Comparison of ENCODE assay signal across 9 mouse cellular contexts in genomic region chr17:56727659-56728058, GRCm38 (mm10). TPM values are rescaled to one million over a fixed set of nuclear protein-coding genes. Genes with fewer than 3 reads are reported as not detected.
DNase-seq lines count a peak whose midpoint lies in the region; ATAC-seq and TF ChIP-seq lines count a peak whose summit lies in the region.
"Had no signal": no experiment of that assay in that cellular context is flagged by ENCODE, and none has a peak within 500 bp of the region (broad histone marks: within the 10 kb centered on the region; RNA-seq: fewer than 3 reads in every experiment).

No protein-coding gene starts in this region.

- no peak for TF ChIP-seq POLR2A in ES-Bruce4 (IDR thresholded peaks at IDR 0.05; ENCODE audit: insufficient read depth, low read length)

- no peak overlapping the region for H3K4me2 ChIP-seq in kidney, embryonic 14.5 days (replicated peaks; ENCODE audit: low read depth, low read length)
- peak overlapping the region; percentile 51 for H3K4me2 ChIP-seq in liver, embryonic 11.5 days

- no peak overlapping the region for H3K27ac ChIP-seq in kidney, embryonic 14.5 days (ENCODE audit: low read depth, low read length)
- H3K27ac ChIP-seq in ES-Bruce4 (ENCODE audit: insufficient read depth, low read length), result peak overlapping the region; percentile 46
- H3K27ac ChIP-seq in liver, embryonic 11.5 days (ENCODE audit: low read depth, low read length), result no peak overlapping the region

- 7% methylated on average over 12 of the region's 12 CpGs for WGBS in kidney, embryonic 14.5 days
- 12% methylated on average over 12 of the region's 12 CpGs for whole genome bisulfite sequencing in liver, embryonic 11.5 days

- no peak overlapping the region for H3K4me3 ChIP-seq in kidney, embryonic 14.5 days (ENCODE audit: low read length)
- peak overlapping the region; percentile 20; the same call in 1 of the 2 replicates for H3K4me3 ChIP-seq in ES-Bruce4 (ENCODE audit: low read depth, low read length)
- no peak overlapping the region for H3K4me3 ChIP-seq in liver, embryonic 11.5 days (ENCODE audit: low read depth, low read length)

- peaks cover 15% of the 10 kb centered on the region; the same call in 1 of the 2 replicates for H3K36me3 ChIP-seq in kidney, embryonic 14.5 days (ENCODE audit: control insufficient read depth, insufficient read depth, low read length)
- H3K36me3 ChIP-seq in ES-Bruce4 (ENCODE audit: control insufficient read depth, insufficient read depth, low read length, poor library complexity, severe bottlenecking), result peaks cover 2% of the 10 kb centered on the region; the same call in 1 of the 2 replicates
- peaks cover 8% of the 10 kb centered on the region; the same call in 1 of the 2 replicates for H3K36me3 ChIP-seq in liver, embryonic 11.5 days (ENCODE audit: control insufficient read depth, insufficient read depth, low read length)

- H3K27me3 ChIP-seq in kidney, embryonic 14.5 days (ENCODE audit: control insufficient read depth, insufficient read depth, low read length), result no peaks in the 10 kb centered on the region
- H3K27me3 ChIP-seq in ES-Bruce4 (ENCODE audit: control insufficient read depth, insufficient read depth, low read length, poor library complexity, severe bottlenecking), result no peaks in the 10 kb centered on the region
- H3K27me3 ChIP-seq in liver, embryonic 11.5 days (replicated peaks; ENCODE audit: control insufficient read depth, insufficient read depth, low read length), result peaks cover 10% of the 10 kb centered on the region; the same call in 1 of the 2 replicates

- no peak for TF ChIP-seq EP300 in ES-Bruce4 (IDR thresholded peaks at IDR 0.05; ENCODE audit: insufficient read depth, low read depth, low read length)

- peaks cover 28% of the 10 kb centered on the region for H3K4me1 ChIP-seq in kidney, embryonic 14.5 days (ENCODE audit: control insufficient read depth, insufficient read depth, low read length)
- peaks cover 9% of the 10 kb centered on the region for H3K4me1 ChIP-seq in ES-Bruce4 (ENCODE audit: control insufficient read depth, insufficient read depth, low read length)
- peaks cover 17% of the 10 kb centered on the region for H3K4me1 ChIP-seq in liver, embryonic 11.5 days (replicated peaks; ENCODE audit: control insufficient read depth, insufficient read depth, low read length)

- no peaks in the 10 kb centered on the region for H3K9me3 ChIP-seq in kidney, embryonic 14.5 days (ENCODE audit: control insufficient read depth, low read length)
- H3K9me3 ChIP-seq in ES-Bruce4 (replicated peaks; ENCODE audit: control insufficient read depth, insufficient read depth, low read length, poor library complexity, severe bottlenecking), result no peaks in the 10 kb centered on the region
- no peaks in the 10 kb centered on the region for H3K9me3 ChIP-seq in liver, embryonic 11.5 days (ENCODE audit: control insufficient read depth, low read length)

- TF ChIP-seq CTCF in ES-Bruce4 (IDR thresholded peaks at IDR 0.05; ENCODE audit: low read depth, low read length), result no peak

- H3K9ac ChIP-seq in kidney, embryonic 14.5 days (ENCODE audit: low read depth, low read length), result no peak overlapping the region
- H3K9ac ChIP-seq in ES-Bruce4 (ENCODE audit: low read depth, poor library complexity, severe bottlenecking), result 0 out of 2 replicates have a peak overlapping the region, but pooled peaks have one; percentile 30
- peak overlapping the region; percentile 34; the same call in 1 of the 2 replicates for H3K9ac ChIP-seq in liver, embryonic 11.5 days (ENCODE audit: low read depth, low read length)

- no peak for DNase-seq in kidney, adult 9 months
- peak; percentile 40 for DNase-seq in embryo, embryonic 11.5 days (ENCODE audit: low read depth, low spot score)
- DNase-seq in liver, embryonic 11.5 days (ENCODE audit: low spot score), result peak; percentile 68
- no peak for DNase-seq in spleen, postnatal 14 days (ENCODE audit: low spot score in 2 of 2)

- 0 out of 2 replicates have a peak, but pooled peaks have one; percentile 6 for ATAC-seq in kidney, embryonic 14.5 days (ENCODE audit: low FRiP score, low TSS enrichment)
- ATAC-seq in liver, embryonic 11.5 days (replicated peaks; ENCODE audit: low FRiP score), result peak; percentile 60
- no peak for ATAC-seq in megakaryocyte-erythroid progenitor cell, adult 5-6 weeks (replicated peaks; ENCODE audit: low FRiP score, low TSS enrichment, poor library complexity, severe bottlenecking)

RNA-seq across cellular contexts. Expression of gene Vmac, which starts 9.8 kb away (rescaled TPM):
- 17.6 and 23.6 TPM in 2 replicates for polyA plus RNA-seq in kidney, embryonic 14.5 days (2014; fragmentation: Nextera tagmentation; extraction: Ambion mirVana)
- 23.2 and 24.2 TPM in 2 replicates for polyA plus RNA-seq in ES-Bruce4 (2011; ENCODE audit: insufficient read depth, insufficient read length, low read depth, missing spikeins)
- 9.1 and 10.7 TPM in 2 replicates for polyA plus RNA-seq in liver, embryonic 11.5 days (2014; fragmentation: Nextera tagmentation; extraction: Ambion mirVana)
- 4.5 and 5.5 TPM in 2 replicates for total RNA-seq in megakaryocyte-erythroid progenitor cell, adult 5-6 weeks (2014; fragmentation: Nextera tagmentation)
- 4.1 and 7.6 TPM in 2 replicates for total RNA-seq in megakaryocyte-erythroid progenitor cell, adult 5-6 weeks (2017)

RNA-seq across cellular contexts. Expression of gene Ndufa11, which starts 10.1 kb away (rescaled TPM):
- 447 and 572 TPM in 2 replicates for polyA plus RNA-seq in kidney, embryonic 14.5 days (2014; fragmentation: Nextera tagmentation; extraction: Ambion mirVana)
- 152 and 177 TPM in 2 replicates for polyA plus RNA-seq in ES-Bruce4 (2011; ENCODE audit: insufficient read depth, insufficient read length, low read depth, missing spikeins)
- polyA plus RNA-seq in liver, embryonic 11.5 days (2014; fragmentation: Nextera tagmentation; extraction: Ambion mirVana), result 343 and 358 TPM in 2 replicates
- 181 and 226 TPM in 2 replicates for total RNA-seq in megakaryocyte-erythroid progenitor cell, adult 5-6 weeks (2014; fragmentation: Nextera tagmentation)
- 75.6 and 167 TPM in 2 replicates for total RNA-seq in megakaryocyte-erythroid progenitor cell, adult 5-6 weeks (2017)

RNA-seq across cellular contexts. Expression of gene Nrtn, which starts 29.7 kb away (rescaled TPM):
- 9.5 and 12.9 TPM in 2 replicates for polyA plus RNA-seq in kidney, embryonic 14.5 days (2014; fragmentation: Nextera tagmentation; extraction: Ambion mirVana)
- polyA plus RNA-seq in ES-Bruce4 (2011; ENCODE audit: insufficient read depth, insufficient read length, low read depth, missing spikeins), result 8.1 and 10.8 TPM in 2 replicates
- polyA plus RNA-seq in liver, embryonic 11.5 days (2014; fragmentation: Nextera tagmentation; extraction: Ambion mirVana), result 5.2 and 5.3 TPM in 2 replicates
- not detected in 2 replicates for total RNA-seq in megakaryocyte-erythroid progenitor cell, adult 5-6 weeks (2014; fragmentation: Nextera tagmentation)
- not detected in 2 replicates for total RNA-seq in megakaryocyte-erythroid progenitor cell, adult 5-6 weeks (2017)
- total RNA-seq: common myeloid progenitor, adult 5-6 weeks; hematopoietic stem cell, adult 5-6 weeks had no signal

RNA-seq across cellular contexts. Expression of gene Dus3l, which starts 36.9 kb away (rescaled TPM):
- 37.8 and 48.0 TPM in 2 replicates for polyA plus RNA-seq in kidney, embryonic 14.5 days (2014; fragmentation: Nextera tagmentation; extraction: Ambion mirVana)
- polyA plus RNA-seq in ES-Bruce4 (2011; ENCODE audit: insufficient read depth, insufficient read length, low read depth, missing spikeins), result 18.4 and 18.9 TPM in 2 replicates
- 34.5 and 36.9 TPM in 2 replicates for polyA plus RNA-seq in liver, embryonic 11.5 days (2014; fragmentation: Nextera tagmentation; extraction: Ambion mirVana)
- 21.6 and 28.6 TPM in 2 replicates for total RNA-seq in megakaryocyte-erythroid progenitor cell, adult 5-6 weeks (2014; fragmentation: Nextera tagmentation)
- total RNA-seq in megakaryocyte-erythroid progenitor cell, adult 5-6 weeks (2017), result 13.9 and 17.9 TPM in 2 replicates

RNA-seq across cellular contexts. Expression of gene Prr22, which starts 42.4 kb away (rescaled TPM):
- polyA plus RNA-seq in kidney, embryonic 14.5 days (2014; fragmentation: Nextera tagmentation; extraction: Ambion mirVana), result 1.7 and 2.3 TPM in 2 replicates
- not detected in 2 replicates for polyA plus RNA-seq in ES-Bruce4 (2011; ENCODE audit: insufficient read depth, insufficient read length, low read depth, missing spikeins)
- 1.6 and 1.8 TPM in 2 replicates for polyA plus RNA-seq in liver, embryonic 11.5 days (2014; fragmentation: Nextera tagmentation; extraction: Ambion mirVana)
- 5.4 and 6.6 TPM in 2 replicates for total RNA-seq in megakaryocyte-erythroid progenitor cell, adult 5-6 weeks (2014; fragmentation: Nextera tagmentation)
- total RNA-seq in megakaryocyte-erythroid progenitor cell, adult 5-6 weeks (2017), result 1.3 and 2.3 TPM in 2 replicates
- total RNA-seq: common myeloid progenitor, adult 5-6 weeks; hematopoietic stem cell, adult 5-6 weeks had no signal

Comparison
In these comparisons a context has a peak if more than half of its experiments do, and no peak if none do; other contexts are left out.
1. DNase-seq: peak in embryo, embryonic 11.5 days (single experiment) and liver, embryonic 11.5 days (single experiment); none in kidney, adult 9 months (single experiment) and spleen, postnatal 14 days (0 of 2).